Mouse (Mus musculus): ENCODE measurements around the gene Grin3b. TPM values are rescaled to one million over a fixed set of nuclear protein-coding genes. Genes with fewer than 3 reads are reported as not detected.

The Grin3b gene
- polyA plus RNA-seq, 1 experiment from 2014 or later: 0.28 TPM

- ATAC-seq: no peak
- H3K4me3 ChIP-seq (ENCODE audit: low read depth, low read length): peak within 1 kb of the TSS; percentile 43
- H3K4me2 ChIP-seq (ENCODE audit: low read length): peak within 1 kb of the TSS; percentile 65
- H3K36me3 ChIP-seq (ENCODE audit: control insufficient read depth, insufficient read depth, low read length): no peaks in the 10 kb centered on the region
- peaks cover 18% of the 10 kb centered on the region for H3K4me1 ChIP-seq (ENCODE audit: control insufficient read depth, insufficient read depth, low read length)
- 1% methylated on average over 59 of the region's 59 CpGs for WGBS
- peaks cover 29% of the 10 kb centered on the region for H3K27me3 ChIP-seq (ENCODE audit: control insufficient read depth, insufficient read depth, low read depth, low read length)
- H3K27ac ChIP-seq (ENCODE audit: low read length): no peak within 1 kb of the TSS
- 0 out of 2 replicates have a peak, but pooled peaks cover 2% of the 10 kb centered on the region for H3K9me3 ChIP-seq (replicated peaks; ENCODE audit: control insufficient read depth, low read length, poor library complexity, severe bottlenecking)
- peak within 1 kb of the TSS; percentile 62 for H3K9ac ChIP-seq (ENCODE audit: low read depth, low read length)
Observed at GRCm38 (mm10) chr10:79988506-79989271, 18.2 kb downstream of the Grin3b start, which contains the start of gene Cnn2. TSS of gene Cnn2 (plus strand) at chr10:79988584.

GRCm38 (mm10) chr10:79989272-79989786, 18.8 kb downstream of the Grin3b start:
- peak overlapping the region; percentile 43; the same call in 1 of the 2 replicates for H3K4me3 ChIP-seq (ENCODE audit: low read depth, low read length)
- ATAC-seq: no peak
- peak overlapping the region; percentile 65 for H3K4me2 ChIP-seq (ENCODE audit: low read length)
- 0 out of 2 replicates have a peak, but pooled peaks cover 2% of the 10 kb centered on the region for H3K9me3 ChIP-seq (replicated peaks; ENCODE audit: control insufficient read depth, low read length, poor library complexity, severe bottlenecking)
- peaks cover 18% of the 10 kb centered on the region for H3K4me1 ChIP-seq (ENCODE audit: control insufficient read depth, insufficient read depth, low read length)
- no peak overlapping the region for H3K27ac ChIP-seq (ENCODE audit: low read length)
- H3K27me3 ChIP-seq (ENCODE audit: control insufficient read depth, insufficient read depth, low read depth, low read length): peaks cover 29% of the 10 kb centered on the region
- H3K36me3 ChIP-seq (ENCODE audit: control insufficient read depth, insufficient read depth, low read length): no peaks in the 10 kb centered on the region
- 28% methylated on average over 8 of the region's 8 CpGs for WGBS
- H3K9ac ChIP-seq (ENCODE audit: low read depth, low read length): no peak overlapping the region

GRCm38 (mm10) chr10:79989870-79990269, 19.4 kb downstream of the Grin3b start:
- H3K9ac ChIP-seq (ENCODE audit: low read depth, low read length): no peak overlapping the region
- peaks cover 29% of the 10 kb centered on the region for H3K27me3 ChIP-seq (ENCODE audit: control insufficient read depth, insufficient read depth, low read depth, low read length)
- H3K36me3 ChIP-seq (ENCODE audit: control insufficient read depth, insufficient read depth, low read length): no peaks in the 10 kb centered on the region
- ATAC-seq: no peak
- WGBS: 14% methylated on average over 15 of the region's 15 CpGs
- no peak overlapping the region for H3K27ac ChIP-seq (ENCODE audit: low read length)
- H3K4me2 ChIP-seq (ENCODE audit: low read length): no peak overlapping the region
- H3K4me1 ChIP-seq (ENCODE audit: control insufficient read depth, insufficient read depth, low read length): peaks cover 18% of the 10 kb centered on the region
- H3K9me3 ChIP-seq (replicated peaks; ENCODE audit: control insufficient read depth, low read length, poor library complexity, severe bottlenecking): 0 out of 2 replicates have a peak, but pooled peaks cover 2% of the 10 kb centered on the region
- H3K4me3 ChIP-seq (ENCODE audit: low read depth, low read length): no peak overlapping the region

- H3K27ac ChIP-seq (ENCODE audit: low read length): no peak overlapping the region
- H3K4me1 ChIP-seq (ENCODE audit: control insufficient read depth, insufficient read depth, low read length): peaks cover 17% of the 10 kb centered on the region
- H3K9me3 ChIP-seq (replicated peaks; ENCODE audit: control insufficient read depth, low read length, poor library complexity, severe bottlenecking): 0 out of 2 replicates have a peak, but pooled peaks cover 2% of the 10 kb centered on the region
- no peak for ATAC-seq
- no peak overlapping the region for H3K9ac ChIP-seq (ENCODE audit: low read depth, low read length)
- no peak overlapping the region for H3K4me3 ChIP-seq (ENCODE audit: low read depth, low read length)
- WGBS: 52% methylated on average over 12 of the region's 12 CpGs
- H3K4me2 ChIP-seq (ENCODE audit: low read length): no peak overlapping the region
- peaks cover 29% of the 10 kb centered on the region for H3K27me3 ChIP-seq (ENCODE audit: control insufficient read depth, insufficient read depth, low read depth, low read length)
- H3K36me3 ChIP-seq (ENCODE audit: control insufficient read depth, insufficient read depth, low read length): no peaks in the 10 kb centered on the region
Observed at GRCm38 (mm10) chr10:79991099-79991498, 20.6 kb downstream of the Grin3b start.

GRCm38 (mm10) chr10:79991548-79991947, 21.0 kb downstream of the Grin3b start:
- no peak overlapping the region for H3K4me3 ChIP-seq (ENCODE audit: low read depth, low read length)
- no peak overlapping the region for H3K4me2 ChIP-seq (ENCODE audit: low read length)
- no peak for ATAC-seq
- H3K4me1 ChIP-seq (ENCODE audit: control insufficient read depth, insufficient read depth, low read length): peaks cover 12% of the 10 kb centered on the region
- WGBS: 86% methylated on average over 6 of the region's 6 CpGs
- peaks cover 29% of the 10 kb centered on the region for H3K27me3 ChIP-seq (ENCODE audit: control insufficient read depth, insufficient read depth, low read depth, low read length)
- H3K9me3 ChIP-seq (replicated peaks; ENCODE audit: control insufficient read depth, low read length, poor library complexity, severe bottlenecking): 0 out of 2 replicates have a peak, but pooled peaks cover 2% of the 10 kb centered on the region
- H3K9ac ChIP-seq (ENCODE audit: low read depth, low read length): no peak overlapping the region
- H3K27ac ChIP-seq (ENCODE audit: low read length): no peak overlapping the region
- no peaks in the 10 kb centered on the region for H3K36me3 ChIP-seq (ENCODE audit: control insufficient read depth, insufficient read depth, low read length)

GRCm38 (mm10) chr10:79994397-79995115, 24.0 kb downstream of the Grin3b start:
- H3K9ac ChIP-seq (ENCODE audit: low read depth, low read length): no peak overlapping the region
- no peaks in the 10 kb centered on the region for H3K36me3 ChIP-seq (ENCODE audit: control insufficient read depth, insufficient read depth, low read length)
- H3K27me3 ChIP-seq (ENCODE audit: control insufficient read depth, insufficient read depth, low read depth, low read length): peaks cover 11% of the 10 kb centered on the region
- 0 out of 2 replicates have a peak, but pooled peaks cover 2% of the 10 kb centered on the region for H3K9me3 ChIP-seq (replicated peaks; ENCODE audit: control insufficient read depth, low read length, poor library complexity, severe bottlenecking)
- H3K27ac ChIP-seq (ENCODE audit: low read length): no peak overlapping the region
- WGBS: 81% methylated on average over 16 of the region's 16 CpGs
- no peak for ATAC-seq
- peaks cover 6% of the 10 kb centered on the region for H3K4me1 ChIP-seq (ENCODE audit: control insufficient read depth, insufficient read depth, low read length)
- H3K4me2 ChIP-seq (ENCODE audit: low read length): no peak overlapping the region
- H3K4me3 ChIP-seq (ENCODE audit: low read depth, low read length): no peak overlapping the region

- 96% methylated on average over 1 of the region's 1 CpGs for WGBS
- Histone ChIP-seq H3K9ac (ENCODE audit: low read depth, low read length) (no peak overlapping the region), H3K36me3 (ENCODE audit: control insufficient read depth, insufficient read depth, low read length) (no peaks in the 10 kb centered on the region), H3K4me1 (ENCODE audit: control insufficient read depth, insufficient read depth, low read length) (peaks cover 6% of the 10 kb centered on the region), H3K9me3 (replicated peaks; ENCODE audit: control insufficient read depth, low read length, poor library complexity, severe bottlenecking) (0 out of 2 replicates have a peak, but pooled peaks cover 2% of the 10 kb centered on the region), H3K27ac (ENCODE audit: low read length) (no peak overlapping the region), H3K27me3 (ENCODE audit: control insufficient read depth, insufficient read depth, low read depth, low read length) (peaks cover 4% of the 10 kb centered on the region), H3K4me2 (ENCODE audit: low read length) (no peak overlapping the region), H3K4me3 (ENCODE audit: low read depth, low read length) (no peak overlapping the region)
- no peak for ATAC-seq
Observed at GRCm38 (mm10) chr10:79995636-79996035, 25.1 kb downstream of the Grin3b start.

GRCm38 (mm10) chr10:79996272-79997033, 25.9 kb downstream of the Grin3b start, which contains the start of gene Abca7:
TSS of gene Abca7 (plus strand) at chr10:79996494.
- Histone ChIP-seq H3K4me1 (ENCODE audit: control insufficient read depth, insufficient read depth, low read length) (peaks cover 6% of the 10 kb centered on the region), H3K27ac (ENCODE audit: low read length) (peak within 1 kb of the TSS; percentile 31), H3K4me3 (ENCODE audit: low read depth, low read length) (peak within 1 kb of the TSS; percentile 45), H3K9me3 (replicated peaks; ENCODE audit: control insufficient read depth, low read length, poor library complexity, severe bottlenecking) (0 out of 2 replicates have a peak, but pooled peaks cover 2% of the 10 kb centered on the region), H3K9ac (ENCODE audit: low read depth, low read length) (peak within 1 kb of the TSS; percentile 53), H3K4me2 (ENCODE audit: low read length) (peak within 1 kb of the TSS; percentile 65), H3K27me3 (ENCODE audit: control insufficient read depth, insufficient read depth, low read depth, low read length) (peaks cover 2% of the 10 kb centered on the region; the same call in 1 of the 2 replicates), H3K36me3 (ENCODE audit: control insufficient read depth, insufficient read depth, low read length) (no peaks in the 10 kb centered on the region)
- WGBS: under 1% methylated on average over 34 of the region's 34 CpGs
- ATAC-seq: peak; percentile 91

Measured in midbrain, embryonic 16.5 days (tissue).